Mouse (Mus musculus) liver, embryonic 14.5 days (tissue): ENCODE measurements around the gene Pwwp2b. TPM values are rescaled to one million over a fixed set of nuclear protein-coding genes. Genes with fewer than 3 reads are reported as not detected.

Source experiments
- ATAC-seq: fragments of 200-750 bp; cut with Nextera tagmentation; 2 replicates; pipeline ENCODE4 v1.8.0; 2017; ENCODE audit warnings: moderate number of reproducible peaks, mild to moderate bottlenecking, moderate library complexity; ENCODE audit not compliant: insufficient read depth
- DNase-seq, 3 experiments: peaks; one replicate each; pipeline ENCODE4 v3.0.0-alpha.2; 2012 to 2013; ENCODE audit warnings: low read depth in 3 of 3, low spot score in 3 of 3
- H3K27ac ChIP-seq: fragments of 300-500 bp; sonication (generic); 2 replicates; pipeline ENCODE4 v1.5.1; 2014; ENCODE audit warnings: moderate library complexity, mild to moderate bottlenecking, control low read depth, inconsistent platforms
- H3K27me3 ChIP-seq: fragments of 300-500 bp; sonication (generic); 2 replicates; pipeline ENCODE4 v1.6.1; 2014; ENCODE audit warnings: mild to moderate bottlenecking, low read length, moderate library complexity; ENCODE audit not compliant: control insufficient read depth, insufficient read depth
- H3K36me3 ChIP-seq: fragments of 300-500 bp; sonication (generic); replicated peaks from 2 replicates; pipeline ENCODE4 v1.6.1; 2014; ENCODE audit warnings: low read depth; ENCODE audit not compliant: control insufficient read depth, insufficient read depth
- H3K4me1 ChIP-seq, 2 experiments: fragments of 200-500 bp in 1 of 2; fragments of 300-500 bp in 1 of 2; sonication (generic) in 1 of 2; replicated peaks; 2 replicates each; pipeline ENCODE4 v1.6.1; 2012 to 2014; ENCODE audit warnings: antibody characterized with exemption in 1 of 2, inconsistent platforms in 1 of 2, low read length in 1 of 2; ENCODE audit not compliant: control insufficient read depth in 2 of 2, insufficient read depth in 2 of 2
- H3K4me2 ChIP-seq: fragments of 300-500 bp; sonication (generic); 2 replicates; pipeline ENCODE4 v1.6.1; 2014; ENCODE audit warnings: low read depth, mild to moderate bottlenecking, control low read depth, moderate library complexity
- H3K4me3 ChIP-seq, 2 experiments: fragments of 200-500 bp in 1 of 2; fragments of 300-500 bp in 1 of 2; sonication (generic) in 1 of 2; 2 replicates each; pipeline ENCODE4 v1.5.1; 2012 to 2014; ENCODE audit warnings: low read depth in 2 of 2, low read length in 2 of 2, mild to moderate bottlenecking in 2 of 2, control low read depth in 1 of 2, inconsistent platforms in 1 of 2, moderate library complexity in 1 of 2; ENCODE audit not compliant: insufficient read depth in 1 of 2
- H3K9ac ChIP-seq: fragments of 300-500 bp; sonication (generic); replicated peaks from 2 replicates; pipeline ENCODE4 v1.6.1; 2014; ENCODE audit warnings: mild to moderate bottlenecking, control low read depth, moderate library complexity
- H3K9me3 ChIP-seq: fragments of 300-500 bp; sonication (generic); 2 replicates; pipeline ENCODE4 v1.6.1; 2016; ENCODE audit warnings: low read length, mixed read lengths; ENCODE audit not compliant: control insufficient read depth
- CTCF ChIP-seq: IDR thresholded peaks from 2 replicates; pipeline ENCODE4 v1.5.1; 2016; ENCODE audit warnings: antibody characterized with exemption, low read depth, control low read depth
- EP300 ChIP-seq: IDR thresholded peaks from 2 replicates; pipeline ENCODE4 v1.6.1; 2016; ENCODE audit warnings: antibody characterized with exemption, low read depth
- WGBS: fragments of 180-500 bp; shearing (Covaris S2); extraction: QIAGEN DNeasy Blood & Tissue Kit; methylation state at CpG from one replicate; pipeline ENCODE4 v1.1.7; 2014; ENCODE audit not compliant: insufficient replicate concordance; 5-methylcytosine and 5-hydroxymethylcytosine counted together
- polyA plus RNA-seq, 2 experiments: library from polyadenylated mRNA; depleted of rRNA in 1 of 2; stranded (reverse) in 1 of 2; unstranded in 1 of 2; fragments of >200 nt; fragmentation: Nextera tagmentation in 1 of 2; extraction: Ambion mirVana in 1 of 2; gene quantifications; 2 replicates each; pipeline versions ENCODE4 v1.2.1 to v1.2.3; 2012 to 2014

Pwwp2b gene
- polyA plus RNA-seq, 2 experiments: 1.0 to 1.3 TPM

DNA sequence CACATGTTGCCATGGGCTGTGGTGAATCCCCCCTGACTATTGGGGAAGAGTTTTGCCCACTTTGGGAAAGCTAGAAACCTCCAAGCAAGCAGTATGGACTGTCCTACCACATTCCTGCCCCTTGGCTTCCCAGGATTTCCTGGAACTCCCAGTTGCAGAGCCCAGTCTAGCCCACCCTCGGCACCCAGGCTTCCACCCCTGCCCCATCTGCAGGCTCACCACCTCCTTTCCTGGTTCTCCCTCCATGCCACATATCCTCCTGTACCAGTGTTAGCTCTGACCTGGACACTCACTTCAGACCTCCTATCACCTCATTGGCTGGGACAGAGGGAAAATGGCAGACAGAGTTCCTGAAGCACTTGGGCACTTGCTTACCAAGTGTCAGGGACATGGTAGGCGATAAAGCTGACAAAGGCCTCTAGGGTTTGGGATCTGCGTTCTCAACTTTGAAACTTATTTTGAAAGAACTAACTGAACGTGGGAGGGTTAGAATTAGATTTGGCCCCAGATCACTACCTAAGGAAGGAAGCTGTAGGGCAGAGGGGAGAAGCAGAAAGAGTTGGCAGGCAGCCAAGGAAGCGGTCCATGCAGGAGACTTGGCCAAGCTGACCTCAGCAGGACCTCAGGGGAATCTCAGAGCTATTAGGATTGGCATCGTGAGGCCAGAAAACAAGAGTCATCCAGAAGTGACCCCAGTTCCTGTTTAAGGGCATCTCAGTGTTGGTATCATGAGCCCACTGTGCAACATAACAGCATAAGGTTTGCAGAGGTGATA, 29.5 kb upstream of the Pwwp2b start:
- no peak overlapping the region for H3K4me2 ChIP-seq
- WGBS: 42% methylated on average over 6 of the region's 6 CpGs
- H3K4me3 ChIP-seq: no peak overlapping the region
- DNase-seq (no peak), ATAC-seq (no peak)
- no peaks in the 10 kb centered on the region for H3K27me3 ChIP-seq
- H3K36me3 ChIP-seq: no peaks in the 10 kb centered on the region
- no peak for TF ChIP-seq CTCF
- no peak for TF ChIP-seq EP300
- H3K27ac ChIP-seq: no peak overlapping the region
- no peaks in the 10 kb centered on the region for H3K9me3 ChIP-seq
- H3K9ac ChIP-seq: no peak overlapping the region
- no peaks in the 10 kb centered on the region for H3K4me1 ChIP-seq

DNA sequence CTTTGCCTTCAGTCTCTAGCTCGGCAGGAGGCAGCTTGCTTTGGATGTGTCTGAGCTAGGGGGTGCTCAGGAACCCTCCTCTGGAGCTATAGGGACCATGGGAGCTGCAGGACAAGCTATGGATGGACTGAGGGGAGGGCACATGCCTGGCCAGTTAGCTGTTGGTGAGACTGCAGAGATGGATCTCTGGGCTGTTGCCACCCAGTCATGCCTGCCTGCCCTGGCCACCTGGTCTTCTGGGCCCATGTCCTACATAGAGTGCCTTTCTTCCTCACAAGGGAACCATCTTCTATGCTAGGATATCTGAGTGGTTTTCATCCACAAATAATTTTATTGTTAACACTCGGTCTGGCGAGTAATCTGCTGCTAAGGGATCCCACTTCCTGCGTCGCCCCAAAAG, 28.8 kb upstream of the Pwwp2b start:
- TF ChIP-seq CTCF (no peak), EP300 (no peak)
- 62% methylated on average over 5 of the region's 5 CpGs for WGBS
- Histone ChIP-seq H3K4me1 (0 out of 4 replicates have a peak, but pooled peaks cover 0 to 2% of the 10 kb centered on the region in 2 experiments), H3K4me3 (no peak overlapping the region), H3K9ac (no peak overlapping the region), H3K4me2 (no peak overlapping the region), H3K36me3 (no peaks in the 10 kb centered on the region), H3K27me3 (no peaks in the 10 kb centered on the region), H3K27ac (no peak overlapping the region), H3K9me3 (no peaks in the 10 kb centered on the region)
- DNase-seq: no peak
- ATAC-seq: no peak

DNA sequence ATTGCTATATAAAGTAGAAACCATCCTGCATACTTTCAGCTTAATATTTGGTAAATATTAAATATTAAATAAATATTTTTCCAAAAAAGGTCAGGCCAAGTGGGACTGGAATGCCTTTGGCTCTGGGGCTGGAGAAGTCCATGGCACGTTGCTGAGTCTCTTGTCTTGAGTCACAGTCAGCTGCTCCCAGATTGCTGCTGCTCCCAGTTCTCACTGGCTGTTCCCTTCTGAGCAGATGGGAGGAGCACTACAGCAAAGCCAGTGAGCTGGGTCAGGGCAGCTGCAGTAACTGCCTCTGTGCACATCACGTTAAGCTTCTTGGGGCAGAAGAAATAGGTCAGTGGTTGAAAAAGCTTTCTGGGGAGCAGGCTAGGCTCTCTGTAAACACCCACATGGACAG, 28.0 kb upstream of the Pwwp2b start:
- Histone ChIP-seq H3K4me1 (peaks cover 0 to 2% of the 10 kb centered on the region in 2 experiments; a peak in 1 of 4 replicates), H3K9ac (no peak overlapping the region), H3K4me2 (no peak overlapping the region), H3K4me3 (no peak overlapping the region), H3K36me3 (no peaks in the 10 kb centered on the region), H3K9me3 (no peaks in the 10 kb centered on the region), H3K27me3 (no peaks in the 10 kb centered on the region), H3K27ac (no peak overlapping the region)
- DNase-seq (no peak), ATAC-seq (no peak)
- 43% methylated on average over 2 of the region's 2 CpGs for WGBS
- TF ChIP-seq CTCF (no peak), EP300 (no peak)

DNA sequence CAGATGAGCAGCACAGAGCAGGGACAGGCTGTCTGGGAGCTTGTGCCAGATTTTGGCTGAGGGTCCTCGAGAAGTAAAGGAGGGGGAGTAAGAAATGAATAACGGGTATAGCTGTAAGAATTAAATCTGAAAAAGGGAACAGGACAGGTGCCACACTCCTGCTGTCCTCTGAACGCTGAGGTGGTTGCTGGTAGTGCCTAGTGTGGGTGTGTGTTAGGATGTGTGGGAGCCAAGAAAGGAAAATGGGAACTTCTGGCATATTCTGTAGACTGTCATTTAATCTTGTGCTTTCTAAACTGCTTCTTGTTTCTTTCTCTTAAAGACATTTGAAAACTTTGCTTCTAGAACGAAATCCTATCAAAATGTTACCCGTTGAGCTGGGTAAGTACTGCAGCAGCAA, 27.2 kb upstream of the Pwwp2b start:
- ATAC-seq (no peak), DNase-seq (no peak)
- Histone ChIP-seq H3K36me3 (no peaks in the 10 kb centered on the region), H3K9ac (no peak overlapping the region), H3K4me3 (no peak overlapping the region), H3K27me3 (no peaks in the 10 kb centered on the region), H3K27ac (no peak overlapping the region), H3K9me3 (no peaks in the 10 kb centered on the region), H3K4me1 (peaks cover 0 to 2% of the 10 kb centered on the region in 2 experiments; a peak in 1 of 4 replicates), H3K4me2 (no peak overlapping the region)
- TF ChIP-seq CTCF (no peak), EP300 (no peak)
- WGBS: 52% methylated on average over 5 of the region's 5 CpGs

DNA sequence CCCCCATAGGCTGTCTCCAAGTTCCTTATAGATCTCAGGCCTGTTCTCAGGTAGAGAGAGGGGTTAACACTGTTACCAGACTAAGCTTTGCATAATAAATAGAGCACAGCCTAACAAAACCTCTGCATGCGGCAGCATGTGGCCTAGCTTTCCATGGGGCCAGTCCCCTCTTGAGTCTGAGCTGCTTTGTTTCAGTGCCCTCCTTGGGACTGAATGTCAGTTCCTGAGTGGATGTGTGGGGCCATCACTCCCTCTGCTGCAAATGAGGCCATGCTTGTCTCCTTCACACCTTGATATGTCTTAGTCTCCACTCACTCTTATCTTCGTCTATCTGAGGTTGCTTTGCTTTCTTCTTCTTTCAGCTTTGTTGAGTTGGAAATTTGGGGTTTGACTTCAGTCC, 26.4 kb upstream of the Pwwp2b start:
- WGBS: 63% methylated on average over 2 of the region's 2 CpGs
- H3K9ac ChIP-seq: no peak overlapping the region
- DNase-seq: no peak

More for the DNA sequence above, 26.4 kb upstream of the Pwwp2b start:
- no peak overlapping the region for H3K27ac ChIP-seq
- no peak overlapping the region for H3K4me2 ChIP-seq
- TF ChIP-seq EP300 (no peak), CTCF (no peak)
- no peak for ATAC-seq
- H3K27me3 ChIP-seq: no peaks in the 10 kb centered on the region
- no peaks in the 10 kb centered on the region for H3K9me3 ChIP-seq
- no peaks in the 10 kb centered on the region for H3K36me3 ChIP-seq
- no peak overlapping the region for H3K4me3 ChIP-seq
- H3K4me1 ChIP-seq: peaks cover 0 to 2% of the 10 kb centered on the region in 2 experiments; a peak in 1 of 4 replicates
